Mouse (Mus musculus) inflammation-experienced regulatory T-cells (primary cell): ENCODE results near the gene Pf4. TPM values are rescaled to one million over a fixed set of nuclear protein-coding genes. Genes with fewer than 3 reads are reported as not detected.

Experiments used
- polyA plus RNA-seq, 2 experiments: library from polyadenylated mRNA; unstranded; fragments of 100-300 nt; shearing (Covaris generic); gene quantifications; one replicate each; pipeline ENCODE4 v1.2.1; 2017

The Pf4 gene
- 1 to 10 TPM in 1 of 2 experiments, under 1 TPM in 1; 0.39 to 2.1 TPM for polyA plus RNA-seq

DNA sequence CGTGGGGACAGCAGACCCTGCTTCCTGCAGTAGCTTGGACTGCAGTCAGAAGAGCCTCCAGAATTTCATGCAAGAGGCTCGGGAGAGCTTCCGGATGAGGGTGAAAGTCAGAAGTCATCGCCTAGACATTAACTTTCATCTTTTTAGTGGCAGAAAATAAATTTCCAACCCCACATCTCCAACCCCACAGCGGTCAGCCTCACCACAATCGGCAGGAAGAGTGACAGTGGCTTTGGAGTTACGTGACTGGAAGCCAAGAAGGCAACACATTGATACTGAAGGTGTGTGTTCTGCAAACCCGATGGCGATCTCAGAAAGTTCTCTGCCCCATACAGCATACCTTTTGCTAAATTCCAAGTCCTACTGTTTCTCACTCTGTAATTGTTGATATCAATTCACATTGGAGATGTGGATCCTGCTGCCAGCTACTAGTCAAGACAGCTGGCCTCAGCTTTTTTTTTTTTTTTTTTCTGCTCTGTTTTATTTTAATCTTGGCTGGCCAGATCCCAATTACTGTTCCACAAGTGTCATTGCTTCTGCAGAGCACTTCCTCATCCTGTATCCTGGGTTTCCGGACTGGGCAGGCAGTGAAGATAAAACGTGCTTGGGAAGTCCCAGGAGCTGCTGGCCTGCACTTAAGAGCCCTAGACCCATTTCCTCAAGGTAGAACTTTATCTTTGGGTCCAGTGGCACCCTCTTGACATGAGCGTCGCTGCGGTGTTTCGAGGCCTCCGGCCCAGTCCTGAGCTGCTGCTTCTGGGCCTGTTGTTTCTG lies at the start of gene Pf4:
Gene Pf4, plus strand, starts transcription at position 556 of the 774 bp plus-strand sequence.

DNA sequence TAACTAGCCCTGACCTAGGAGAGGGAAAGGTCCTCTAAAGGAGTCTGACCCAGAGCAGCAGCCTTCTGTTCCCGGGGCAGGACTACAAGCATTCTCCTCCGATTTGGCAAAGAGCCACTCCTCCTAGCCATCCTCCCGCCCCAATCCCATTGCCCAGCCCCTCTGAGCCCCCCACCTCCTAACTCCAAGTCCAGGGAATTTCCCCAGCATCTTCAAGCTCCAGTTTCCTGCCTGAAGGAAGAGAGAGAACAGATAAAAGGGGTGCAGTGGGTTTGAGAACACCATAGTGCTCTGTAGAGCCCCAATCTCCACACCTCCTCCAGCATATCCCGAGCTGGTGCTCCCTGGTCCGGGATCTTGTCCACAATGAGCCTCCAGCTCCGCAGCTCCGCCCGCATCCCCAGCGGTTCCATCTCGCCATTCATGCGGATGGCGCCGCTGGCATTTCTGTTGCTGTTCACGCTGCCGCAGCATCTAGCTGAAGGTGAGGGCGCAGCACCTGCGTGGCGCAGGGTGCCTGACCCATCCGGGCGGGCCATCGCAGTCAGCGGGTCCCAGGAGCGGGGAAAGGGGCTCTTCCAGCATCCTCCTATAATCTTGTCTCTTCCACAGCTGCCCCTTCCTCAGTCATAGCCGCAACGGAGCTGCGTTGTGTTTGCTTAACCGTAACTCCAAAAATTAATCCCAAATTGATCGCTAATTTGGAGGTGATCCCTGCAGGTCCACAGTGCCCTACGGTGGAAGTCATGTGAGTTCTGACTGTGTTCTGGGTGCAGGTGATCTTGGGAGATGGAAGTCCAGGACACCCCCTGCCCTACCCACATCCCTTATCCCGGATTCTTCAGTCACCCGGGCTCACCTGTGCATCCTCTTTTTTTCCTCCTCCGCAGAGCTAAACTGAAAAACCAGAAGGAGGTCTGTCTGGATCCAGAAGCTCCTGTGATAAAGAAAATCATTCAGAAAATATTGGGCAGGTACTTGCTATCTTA lies 12.9 kb upstream of the Pf4 start, which contains the start of gene Cxcl5:
Gene Cxcl5, plus strand, starts transcription at position 284 of the 989 bp plus-strand sequence.

DNA sequence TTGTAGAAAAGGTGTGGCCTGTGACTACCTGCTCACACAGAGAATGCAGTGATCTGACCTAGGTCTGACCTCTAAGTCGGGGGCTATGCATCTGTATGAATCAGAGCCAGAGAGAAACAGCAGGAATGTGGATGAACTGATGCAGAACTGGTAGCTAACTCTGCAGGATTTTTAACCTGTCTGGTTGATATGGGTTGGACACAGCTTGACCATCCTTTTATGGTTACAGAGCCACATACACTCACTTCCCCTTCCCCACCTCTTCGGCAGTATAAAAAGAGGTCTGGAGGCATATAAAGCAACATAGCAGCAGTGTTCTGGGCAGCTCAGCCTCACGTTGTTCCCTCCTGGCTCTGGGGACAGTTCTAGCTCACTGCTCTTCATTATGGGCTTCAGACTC lies 4.0 kb upstream of the Pf4 start, which contains the start of gene Ppbp:
Gene Ppbp, plus strand, starts transcription at position 301 of the 400 bp plus-strand sequence.

DNA sequence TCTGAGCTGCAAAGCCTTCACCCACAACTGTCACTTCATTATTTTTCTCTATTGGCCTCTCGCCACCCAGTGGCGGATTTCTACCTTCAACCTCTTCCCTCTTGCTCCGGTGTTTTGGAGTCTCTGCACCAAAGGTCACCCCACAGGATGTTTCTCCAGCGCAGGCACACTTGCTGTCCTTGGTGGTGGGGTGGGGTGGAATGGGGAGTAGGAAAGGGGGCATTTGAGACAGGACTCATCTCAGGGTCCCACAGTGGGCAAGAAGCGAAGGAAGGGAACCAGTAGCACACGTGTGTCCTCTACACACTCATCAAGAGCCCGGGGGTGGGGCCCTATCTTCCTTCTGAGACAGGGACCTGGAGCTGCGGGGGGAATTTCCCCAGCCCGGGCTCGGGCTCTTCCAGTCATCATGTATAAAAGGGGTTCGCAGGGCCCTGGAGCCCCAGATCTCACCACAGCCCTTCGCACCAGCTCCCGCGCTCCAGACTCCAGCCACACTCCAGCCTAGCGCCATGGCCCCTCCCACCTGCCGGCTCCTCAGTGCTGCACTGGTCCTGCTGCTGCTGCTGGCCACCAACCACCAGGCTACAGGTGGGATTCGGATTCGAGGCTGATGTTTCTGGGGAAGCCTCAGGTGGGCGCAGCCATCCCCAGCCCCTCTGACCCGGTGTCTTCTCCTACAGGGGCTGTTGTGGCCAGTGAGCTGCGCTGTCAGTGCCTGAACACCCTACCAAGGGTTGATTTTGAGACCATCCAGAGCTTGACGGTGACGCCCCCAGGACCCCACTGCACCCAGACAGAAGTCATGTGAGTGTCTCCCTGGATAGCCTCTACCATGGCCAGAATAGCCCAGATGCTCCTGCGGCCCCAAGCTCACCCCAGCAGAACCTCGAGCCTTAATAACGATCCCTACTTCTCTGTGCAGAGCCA lies 13.7 kb downstream of the Pf4 start, which contains the start of gene Cxcl3:
Gene Cxcl3, plus strand, starts transcription at position 445 of the 930 bp plus-strand sequence.

DNA sequence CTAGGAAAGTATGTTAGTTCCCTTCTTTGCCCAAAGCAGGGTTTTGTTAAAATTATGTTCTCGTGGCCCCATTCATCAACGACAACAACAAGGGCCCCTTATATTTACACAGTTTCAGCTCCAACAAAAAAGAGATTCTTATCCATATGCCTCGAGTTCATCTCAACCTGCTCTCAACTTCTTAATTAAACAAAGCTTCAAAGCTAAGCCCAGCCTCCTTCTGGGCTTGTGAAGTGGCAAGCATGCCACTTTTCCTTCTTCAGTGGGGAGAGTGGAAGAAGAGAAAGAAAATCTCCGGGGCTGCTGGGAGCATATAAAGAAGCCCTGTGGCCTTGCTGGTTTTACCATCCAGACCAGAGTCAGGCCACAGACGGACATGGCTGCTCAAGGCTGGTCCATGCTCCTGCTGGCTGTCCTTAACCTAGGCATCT lies 22.0 kb downstream of the Pf4 start, which contains the start of gene Cxcl15:
Gene Cxcl15, plus strand, starts transcription at position 340 of the 431 bp plus-strand sequence.

Other genes starting within 250 kb of the Pf4 start
- gene 5830473C10Rik, start 211.3 kb upstream of the Pf4 start, polyA plus RNA-seq, result under 1 TPM; 0.27 to 0.73 TPM
- gene Rassf6, start 131.8 kb upstream of the Pf4 start, polyA plus RNA-seq, result 1 to 10 TPM; 1.3 to 4.0 TPM
- gene Cxcl5, start 13.1 kb upstream of the Pf4 start, polyA plus RNA-seq, result not detected
- not detected for gene Ppbp, start 3.9 kb upstream of the Pf4 start, polyA plus RNA-seq
- under 1 TPM in 1 of 2 experiments, not detected in 1; 0.42 TPM for gene Cxcl3, start 13.7 kb downstream of the Pf4 start, polyA plus RNA-seq
- not detected for gene Cxcl15, start 22.1 kb downstream of the Pf4 start, polyA plus RNA-seq
- under 1 TPM; 0.24 to 0.80 TPM for gene Cxcl1, start 118.8 kb downstream of the Pf4 start, polyA plus RNA-seq
- 1 to 10 TPM in 1 of 2 experiments, not detected in 1; 2.8 TPM for gene Cxcl2, start 131.4 kb downstream of the Pf4 start, polyA plus RNA-seq
- 10 to 100 TPM; 13.3 to 15.0 TPM for gene Mthfd2l, start 158.7 kb downstream of the Pf4 start, polyA plus RNA-seq